In the genomic region with DNA sequence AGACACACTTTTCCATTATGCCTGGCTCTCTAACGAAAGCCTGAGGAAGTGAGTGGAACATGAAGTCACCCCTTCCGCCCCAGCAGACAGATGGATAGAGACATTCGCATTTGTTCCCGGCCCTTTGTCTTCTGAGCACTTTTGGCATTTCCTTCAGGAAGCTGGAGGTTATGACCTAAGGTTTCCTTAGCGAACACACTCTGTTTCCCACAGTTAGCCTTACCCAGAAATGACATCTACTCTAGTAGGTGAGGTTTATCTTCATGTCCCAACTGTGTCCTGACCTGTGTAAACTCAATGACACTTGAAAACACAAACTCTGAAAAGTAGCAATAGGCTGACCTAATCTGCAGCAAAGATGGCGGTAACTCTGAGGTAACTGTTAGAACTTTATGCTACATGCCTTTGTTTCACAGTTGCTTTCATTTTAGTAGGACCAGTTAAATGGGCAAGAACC, we compare ENCODE assay signal across 10 mouse cellular contexts. TPM values are rescaled to one million over a fixed set of nuclear protein-coding genes. Genes with fewer than 3 reads are reported as not detected.
DNase-seq lines count a peak whose midpoint lies in the region; ATAC-seq lines count a peak whose summit lies in the region.
"Had no signal": no experiment of that assay in that cellular context is flagged by ENCODE, and none has a peak within 500 bp of the region (broad histone marks: within the 10 kb centered on the region; RNA-seq: fewer than 3 reads in every experiment).

No protein-coding gene starts in this region.

- no peak overlapping the region for H3K4me3 ChIP-seq in neural tube, embryonic 15.5 days (replicated peaks)
- H3K4me3 ChIP-seq in heart, embryonic 16.5 days (ENCODE audit: low read length) = no peak overlapping the region; the same call in 1 of the 2 replicates
- H3K4me3 ChIP-seq in hindbrain, embryonic 14.5 days (replicated peaks; ENCODE audit: low read length) = no peak overlapping the region
- H3K4me3 ChIP-seq: forebrain, embryonic 12.5 days had no signal

- H3K27me3 ChIP-seq in neural tube, embryonic 15.5 days (replicated peaks) = 0 out of 2 replicates have a peak, but pooled peaks cover 6% of the 10 kb centered on the region
- H3K27me3 ChIP-seq in heart, embryonic 16.5 days (ENCODE audit: control insufficient read depth, insufficient read depth, low read length) = no peaks in the 10 kb centered on the region
- H3K27me3 ChIP-seq in hindbrain, embryonic 14.5 days (ENCODE audit: control insufficient read depth, insufficient read depth, low read length) = peaks cover 10% of the 10 kb centered on the region; the same call in 1 of the 2 replicates
- H3K27me3 ChIP-seq: forebrain, embryonic 12.5 days had no signal

- H3K4me2 ChIP-seq in neural tube, embryonic 15.5 days = peak overlapping the region; percentile 6; the same call in 1 of the 2 replicates
- peak overlapping the region; percentile 34; the same call in 1 of the 2 replicates for H3K4me2 ChIP-seq in heart, embryonic 16.5 days (ENCODE audit: low read depth, low read length)
- no peak overlapping the region for H3K4me2 ChIP-seq in hindbrain, embryonic 14.5 days (replicated peaks)
- H3K4me2 ChIP-seq: forebrain, embryonic 12.5 days had no signal

- H3K4me1 ChIP-seq in neural tube, embryonic 15.5 days = peaks cover 9% of the 10 kb centered on the region; the same call in 1 of the 2 replicates
- peaks cover 35% of the 10 kb centered on the region for H3K4me1 ChIP-seq in heart, embryonic 16.5 days (ENCODE audit: control insufficient read depth, insufficient read depth, low read length)
- 0 out of 2 replicates have a peak, but pooled peaks cover 5% of the 10 kb centered on the region for H3K4me1 ChIP-seq in hindbrain, embryonic 14.5 days (replicated peaks; ENCODE audit: control insufficient read depth, insufficient read depth, low read length)

- no peaks in the 10 kb centered on the region for H3K36me3 ChIP-seq in neural tube, embryonic 15.5 days
- peaks cover 34% of the 10 kb centered on the region for H3K36me3 ChIP-seq in heart, embryonic 16.5 days (ENCODE audit: control insufficient read depth, insufficient read depth)
- no peaks in the 10 kb centered on the region for H3K36me3 ChIP-seq in hindbrain, embryonic 14.5 days (replicated peaks; ENCODE audit: control insufficient read depth, insufficient read depth)

- 88% methylated on average over 6 of the region's 6 CpGs for WGBS in neural tube, embryonic 15.5 days
- 58% methylated on average over 6 of the region's 6 CpGs for WGBS in heart, embryonic 16.5 days
- 89% methylated on average over 6 of the region's 6 CpGs for WGBS in hindbrain, embryonic 14.5 days

- DNase-seq in neural tube, embryonic 10.5 days (ENCODE audit: extremely low spot score, low spot score) = no peak
- peak; percentile 54 to 84 for DNase-seq in kidney, postnatal 36 days
- DNase-seq in skeletal muscle tissue, adult 2 months (ENCODE audit: low read depth, low spot score) = peak; percentile 36
- no peak for DNase-seq in ovary, postnatal 14 days (ENCODE audit: low spot score)
- DNase-seq in gastrocnemius, postnatal 10 days = no peak
- no peak for DNase-seq in hindbrain, embryonic 14.5 days (ENCODE audit: low spot score)
- DNase-seq: cerebellum, adult 11 months had no signal

- no peak overlapping the region for H3K27ac ChIP-seq in neural tube, embryonic 15.5 days (replicated peaks)
- H3K27ac ChIP-seq in heart, embryonic 16.5 days (ENCODE audit: low read length) = peak overlapping the region; percentile 52
- no peak overlapping the region for H3K27ac ChIP-seq in hindbrain, embryonic 14.5 days
- H3K27ac ChIP-seq: forebrain, embryonic 12.5 days had no signal

- H3K9me3 ChIP-seq in neural tube, embryonic 15.5 days (replicated peaks) = no peaks in the 10 kb centered on the region
- no peaks in the 10 kb centered on the region for H3K9me3 ChIP-seq in heart, embryonic 16.5 days (replicated peaks; ENCODE audit: control insufficient read depth, low read length)
- H3K9me3 ChIP-seq in hindbrain, embryonic 14.5 days (ENCODE audit: control insufficient read depth, low read length) = no peaks in the 10 kb centered on the region
- H3K9me3 ChIP-seq: forebrain, embryonic 12.5 days had no signal

- ATAC-seq in neural tube, embryonic 15.5 days (ENCODE audit: low FRiP score) = no peak
- peak; percentile 62 for ATAC-seq in heart, embryonic 16.5 days (replicated peaks; ENCODE audit: extremely low read depth, insufficient read depth, low FRiP score)
- no peak for ATAC-seq in hindbrain, embryonic 14.5 days (ENCODE audit: low FRiP score)

- H3K9ac ChIP-seq in neural tube, embryonic 15.5 days (replicated peaks) = no peak overlapping the region
- H3K9ac ChIP-seq in heart, embryonic 16.5 days (ENCODE audit: low read length) = no peak overlapping the region
- no peak overlapping the region for H3K9ac ChIP-seq in hindbrain, embryonic 14.5 days
- H3K9ac ChIP-seq: forebrain, embryonic 12.5 days had no signal

RNA-seq across cellular contexts. Expression of gene S1pr1, which starts 5.7 kb away (rescaled TPM):
- polyA plus RNA-seq in neural tube, embryonic 15.5 days (2015; fragmentation: Nextera tagmentation; extraction: Ambion mirVana) = 30.5 TPM in 2 replicates
- polyA plus RNA-seq in heart, embryonic 16.5 days (2015; fragmentation: Nextera tagmentation; extraction: Ambion mirVana) = 88.9 and 92.1 TPM in 2 replicates
- 10 to 100 TPM; 23.5 to 29.2 TPM for total RNA-seq in gastrocnemius, postnatal 10 days (2021)
- 25.0 and 30.7 TPM in 2 replicates for polyA plus RNA-seq in hindbrain, embryonic 14.5 days (2014; fragmentation: Nextera tagmentation; extraction: Ambion mirVana)

Comparison
In these comparisons a context has a peak if more than half of its experiments do, and no peak if none do; other contexts are left out.
1. DNase-seq: peak in kidney, postnatal 36 days (2 of 2) and skeletal muscle tissue, adult 2 months (single experiment); none in neural tube, embryonic 10.5 days (single experiment), ovary, postnatal 14 days (single experiment), gastrocnemius, postnatal 10 days (single experiment) and hindbrain, embryonic 14.5 days (single experiment).